Mouse (Mus musculus) monocyte, adult 5-6 weeks (primary cell): ENCODE data around the gene 4930442H23Rik. TPM values are rescaled to one million over a fixed set of nuclear protein-coding genes. Genes with fewer than 3 reads are reported as not detected.

Source experiments
- ATAC-seq: fragments of 153-309, 156-312 bp; replicated peaks from 2 replicates; pipeline ENCODE4 v1.8.0; 2017; ENCODE audit warnings: mild to moderate bottlenecking; ENCODE audit not compliant: low TSS enrichment, insufficient number of reproducible peaks, severe bottlenecking, poor library complexity, low FRiP score
- total RNA-seq: library from RNA; stranded (forward); fragments of 200-1000, 200-491, 200-594 nt; gene quantifications from 3 replicates; pipeline ENCODE4 v1.2.3, GENCODE M21; 2017

Gene 4930442H23Rik
- total RNA-seq, 1 experiment from 2014 or later = not detected

GRCm38 (mm10) chr10:81138131-81138782 is 45.4 kb downstream of the 4930442H23Rik start:
- peak; percentile 14 for ATAC-seq

GRCm38 (mm10) chr10:81137252-81138130 is 46.2 kb downstream of the 4930442H23Rik start:
- peak; percentile 75 for ATAC-seq

- ATAC-seq = no peak
Observed at GRCm38 (mm10) chr10:81136706-81137231, 46.9 kb downstream of the 4930442H23Rik start.

- ATAC-seq = no peak
Observed at GRCm38 (mm10) chr10:81135831-81136705, 47.6 kb downstream of the 4930442H23Rik start.

GRCm38 (mm10) chr10:81134966-81135681 is 48.5 kb downstream of the 4930442H23Rik start, which contains the start of gene Zbtb7a:
Gene Zbtb7a, plus strand, starts transcription at chr10:81135220.
- no peak for ATAC-seq

- ATAC-seq = peak; percentile 47
Observed at GRCm38 (mm10) chr10:81134181-81134587, 49.5 kb downstream of the 4930442H23Rik start.

Other genes starting within 250 kb of the 4930442H23Rik start
- 0.10 TPM in 1 of 3 replicates, not detected in the others for gene Gng7, start 168.9 kb downstream of the 4930442H23Rik start, total RNA-seq
- 0.38 TPM in 1 of 3 replicates, not detected in the others for gene Diras1, start 158.2 kb downstream of the 4930442H23Rik start, total RNA-seq
- gene Slc39a3, start 146.4 kb downstream of the 4930442H23Rik start, total RNA-seq = 4.5 to 9.9 TPM (median 7.3 TPM) in 3 replicates
- gene Sgta, start 123.7 kb downstream of the 4930442H23Rik start, total RNA-seq = 27.8 to 50.9 TPM (median 31.5 TPM) in 3 replicates
- gene Thop1, start 113.8 kb downstream of the 4930442H23Rik start, total RNA-seq = 2.5 to 3.6 TPM (median 2.8 TPM) in 3 replicates
- 0.39 TPM in 1 of 3 replicates, not detected in the others for gene Creb3l3, start 85.0 kb downstream of the 4930442H23Rik start, total RNA-seq
- gene Map2k2, start 77.9 kb downstream of the 4930442H23Rik start, total RNA-seq = 62.4 to 77.3 TPM (median 66.5 TPM) in 3 replicates
- gene Zbtb7a, start 48.6 kb downstream of the 4930442H23Rik start, total RNA-seq = 28.4 to 40.6 TPM (median 30.5 TPM) in 3 replicates
- 13.0 to 24.9 TPM (median 21.2 TPM) in 3 replicates for gene Pias4, start 15.9 kb downstream of the 4930442H23Rik start, total RNA-seq
- gene Eef2, start 7.2 kb downstream of the 4930442H23Rik start, total RNA-seq = 1,029 to 1,258 TPM (median 1,077 TPM) in 3 replicates
- gene Dapk3, start 844 bp downstream of the 4930442H23Rik start, total RNA-seq = 30.4 to 45.3 TPM (median 37.3 TPM) in 3 replicates
- gene Nmrk2, start 18.2 kb upstream of the 4930442H23Rik start, total RNA-seq = not detected in 3 replicates
- not detected in 3 replicates for gene Atcay, start 47.0 kb upstream of the 4930442H23Rik start, total RNA-seq
- gene Zfr2, start 49.3 kb upstream of the 4930442H23Rik start, total RNA-seq = 0.10 to 0.58 TPM in 2 of 3 replicates, not detected in the other
- 10.2 to 29.6 TPM (median 11.9 TPM) in 3 replicates for gene Matk, start 69.1 kb upstream of the 4930442H23Rik start, total RNA-seq
- 77.4 to 89.3 TPM (median 78.0 TPM) in 3 replicates for gene Mrpl54, start 83.1 kb upstream of the 4930442H23Rik start, total RNA-seq
- gene Apba3, start 83.1 kb upstream of the 4930442H23Rik start, total RNA-seq = 8.9 to 13.4 TPM (median 11.5 TPM) in 3 replicates
- gene Tjp3, start 107.7 kb upstream of the 4930442H23Rik start, total RNA-seq = 2.6 to 8.9 TPM (median 3.0 TPM) in 3 replicates
- gene Pip5k1c, start 109.1 kb upstream of the 4930442H23Rik start, total RNA-seq = 47.3 to 69.4 TPM (median 50.3 TPM) in 3 replicates
- gene Cactin, start 137.3 kb upstream of the 4930442H23Rik start, total RNA-seq = 24.5 to 34.3 TPM (median 25.5 TPM) in 3 replicates
- gene Tbxa2r, start 144.9 kb upstream of the 4930442H23Rik start, total RNA-seq = 0.19 TPM in 1 of 3 replicates, not detected in the others
- not detected in 3 replicates for gene Gipc3, start 159.4 kb upstream of the 4930442H23Rik start, total RNA-seq
- 28.8 to 40.1 TPM (median 38.7 TPM) in 3 replicates for gene Hmg20b, start 166.6 kb upstream of the 4930442H23Rik start, total RNA-seq
- 5.3 to 9.6 TPM (median 6.3 TPM) in 3 replicates for gene Mfsd12, start 173.6 kb upstream of the 4930442H23Rik start, total RNA-seq
- gene 4930404N11Rik, start 182.0 kb upstream of the 4930442H23Rik start, total RNA-seq = 1.4 to 2.4 TPM in 2 of 3 replicates, not detected in the other
- gene Fzr1, start 194.7 kb upstream of the 4930442H23Rik start, total RNA-seq = 8.2 to 12.9 TPM (median 11.7 TPM) in 3 replicates
- 18.6 to 22.3 TPM (median 20.9 TPM) in 3 replicates for gene Dohh, start 200.6 kb upstream of the 4930442H23Rik start, total RNA-seq
- gene Gm48551, start 200.6 kb upstream of the 4930442H23Rik start, total RNA-seq = 2.3 to 3.7 TPM in 2 of 3 replicates, not detected in the other
- not detected in 3 replicates for gene Gm48552, start 205.2 kb upstream of the 4930442H23Rik start, total RNA-seq
- 3.9 to 7.9 TPM (median 6.3 TPM) in 3 replicates for gene Smim24, start 209.2 kb upstream of the 4930442H23Rik start, total RNA-seq